Mouse (Mus musculus) thymus, adult 2 months (tissue): ENCODE measurements around the gene Rad23a. TPM values are rescaled to one million over a fixed set of nuclear protein-coding genes. Genes with fewer than 3 reads are reported as not detected.

Experiments used
- DNase-seq: peaks from one replicate; pipeline ENCODE4 v3.0.0; 2021
- H3K27ac ChIP-seq: fragments of 200-500 bp; 2 replicates; pipeline ENCODE4 v1.5.1; 2012; ENCODE audit warnings: low read length, control low read depth; ENCODE audit not compliant: control insufficient read depth, insufficient read depth
- H3K27me3 ChIP-seq: fragments of 200-500 bp; 2 replicates; pipeline ENCODE4 v1.6.1; 2012; ENCODE audit warnings: mild to moderate bottlenecking, low read length, moderate library complexity, mixed read lengths; ENCODE audit not compliant: control insufficient read depth, insufficient read depth
- H3K36me3 ChIP-seq: fragments of 200-500 bp; 2 replicates; pipeline ENCODE4 v1.6.1; 2012; ENCODE audit warnings: mild to moderate bottlenecking, low read length, moderate library complexity; ENCODE audit not compliant: control insufficient read depth, insufficient read depth
- H3K4me1 ChIP-seq: fragments of 200-500 bp; replicated peaks from 2 replicates; pipeline ENCODE4 v1.6.1; 2012; ENCODE audit warnings: low read length; ENCODE audit not compliant: control insufficient read depth, insufficient read depth
- H3K4me3 ChIP-seq: fragments of 200-500 bp; 2 replicates; pipeline ENCODE4 v1.5.1; 2012; ENCODE audit warnings: mild to moderate bottlenecking, low read length, control low read depth, moderate library complexity; ENCODE audit not compliant: control insufficient read depth, insufficient read depth
- CTCF ChIP-seq: fragments of 200-500 bp; IDR thresholded peaks from 2 replicates; pipeline ENCODE4 v1.5.1; 2012; ENCODE audit warnings: mild to moderate bottlenecking, control low read depth, low read length, moderate library complexity, borderline replicate concordance; ENCODE audit not compliant: control insufficient read depth, poor library complexity, insufficient read depth; ENCODE audit errors: extremely low read depth
- POLR2A ChIP-seq: fragments of 200-500 bp; IDR thresholded peaks from 2 replicates; pipeline ENCODE4 v1.6.1; 2012; ENCODE audit warnings: mild to moderate bottlenecking, low read length, control low read depth, moderate library complexity; ENCODE audit not compliant: control insufficient read depth, poor library complexity, insufficient read depth; ENCODE audit errors: extremely low read depth
- WGBS: fragments of 180-500 bp; shearing (Covaris S2); methylation state at CpG from one replicate; pipeline ENCODE4 v1.1.7; 2018; 5-methylcytosine and 5-hydroxymethylcytosine counted together
- polyA plus RNA-seq: library from polyadenylated mRNA; depleted of rRNA; stranded (reverse); fragments of >200 nt; gene quantifications from 2 replicates; pipeline ENCODE4 v1.2.3, GENCODE M21; 2012

The Rad23a gene
- polyA plus RNA-seq, 1 experiment, result 109 TPM

DNA sequence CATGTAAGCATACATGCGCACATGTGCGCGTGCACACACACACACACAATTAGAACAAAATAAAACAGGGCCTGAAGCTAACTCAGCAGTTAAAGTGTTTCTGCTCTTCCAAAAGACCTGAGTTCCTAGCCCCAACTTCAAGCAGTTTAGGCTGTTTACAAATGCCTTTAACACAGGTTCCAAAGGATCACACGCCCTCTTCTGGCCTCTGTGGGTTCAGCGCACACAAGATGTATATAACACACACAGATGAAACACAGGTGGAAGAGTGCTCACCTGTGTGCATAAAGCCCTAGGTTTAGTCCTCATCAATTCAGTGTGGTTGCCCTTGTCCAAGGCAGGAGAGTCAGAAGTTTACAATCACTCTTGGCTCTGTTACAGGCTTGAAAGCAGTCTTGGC is 34.4 kb downstream of the Rad23a start:
- H3K27me3 ChIP-seq, result no peaks in the 10 kb centered on the region
- no peak overlapping the region for H3K27ac ChIP-seq
- no peaks in the 10 kb centered on the region for H3K36me3 ChIP-seq
- TF ChIP-seq CTCF (no peak), POLR2A (no peak)
- 99% methylated on average over 5 of the region's 5 CpGs for WGBS
- DNase-seq, result no peak
- peaks cover 2% of the 10 kb centered on the region; the same call in 1 of the 2 replicates for H3K4me1 ChIP-seq
- no peak overlapping the region for H3K4me3 ChIP-seq

DNA sequence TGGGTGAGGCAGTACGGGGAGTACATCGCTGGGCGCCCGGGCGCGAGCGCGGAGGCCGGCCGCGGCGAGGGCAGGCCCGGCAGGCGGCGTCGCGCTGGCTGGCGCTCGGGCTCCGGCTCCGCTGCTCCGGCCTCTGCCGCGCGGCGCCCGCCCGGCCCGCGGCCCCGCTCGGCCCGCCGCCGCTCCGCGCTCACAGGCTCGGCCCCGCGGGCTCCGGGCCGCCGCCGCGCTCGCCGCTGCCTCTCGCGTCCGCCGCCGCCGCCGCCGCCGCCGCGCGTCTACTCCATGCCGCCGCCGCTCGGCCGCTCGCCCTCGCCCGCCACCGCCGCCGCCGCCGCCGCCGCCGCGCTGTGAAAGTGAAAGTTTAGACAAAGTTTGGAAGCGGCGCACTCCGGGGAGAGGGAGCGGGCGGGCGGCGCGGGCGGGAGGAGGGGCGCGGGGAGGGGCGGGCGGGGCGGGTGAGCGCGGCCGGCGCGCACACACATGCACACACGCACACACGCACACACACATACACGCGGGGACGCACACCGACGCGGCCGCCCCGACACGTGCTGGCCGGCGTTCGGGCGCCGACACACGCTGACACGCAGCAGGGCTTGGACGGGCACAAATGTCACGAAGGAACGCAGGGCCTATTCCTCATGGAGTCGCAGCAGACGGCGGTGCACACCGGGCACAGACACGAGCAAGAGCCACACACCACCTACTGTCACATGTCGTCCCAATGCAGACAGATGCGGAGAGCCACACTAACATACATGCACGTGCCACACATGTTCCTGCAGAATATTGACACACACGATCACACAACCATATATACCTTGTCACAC is 40.2 kb downstream of the Rad23a start, which contains the start of gene Nfix:
Gene Nfix, minus strand, starts transcription at position 346 of the 833 bp plus-strand sequence.
- peak; percentile 48 for DNase-seq
- Histone ChIP-seq H3K27ac (no peak within 1 kb of the TSS), H3K4me3 (peak within 1 kb of the TSS; percentile 52), H3K27me3 (no peaks in the 10 kb centered on the region; the same call in 1 of the 2 replicates), H3K36me3 (no peaks in the 10 kb centered on the region), H3K4me1 (peaks cover 8% of the 10 kb centered on the region; the same call in 1 of the 2 replicates)
- TF ChIP-seq POLR2A (no peak), CTCF (no peak)
- WGBS, result 25% methylated on average over 121 of the region's 125 CpGs

DNA sequence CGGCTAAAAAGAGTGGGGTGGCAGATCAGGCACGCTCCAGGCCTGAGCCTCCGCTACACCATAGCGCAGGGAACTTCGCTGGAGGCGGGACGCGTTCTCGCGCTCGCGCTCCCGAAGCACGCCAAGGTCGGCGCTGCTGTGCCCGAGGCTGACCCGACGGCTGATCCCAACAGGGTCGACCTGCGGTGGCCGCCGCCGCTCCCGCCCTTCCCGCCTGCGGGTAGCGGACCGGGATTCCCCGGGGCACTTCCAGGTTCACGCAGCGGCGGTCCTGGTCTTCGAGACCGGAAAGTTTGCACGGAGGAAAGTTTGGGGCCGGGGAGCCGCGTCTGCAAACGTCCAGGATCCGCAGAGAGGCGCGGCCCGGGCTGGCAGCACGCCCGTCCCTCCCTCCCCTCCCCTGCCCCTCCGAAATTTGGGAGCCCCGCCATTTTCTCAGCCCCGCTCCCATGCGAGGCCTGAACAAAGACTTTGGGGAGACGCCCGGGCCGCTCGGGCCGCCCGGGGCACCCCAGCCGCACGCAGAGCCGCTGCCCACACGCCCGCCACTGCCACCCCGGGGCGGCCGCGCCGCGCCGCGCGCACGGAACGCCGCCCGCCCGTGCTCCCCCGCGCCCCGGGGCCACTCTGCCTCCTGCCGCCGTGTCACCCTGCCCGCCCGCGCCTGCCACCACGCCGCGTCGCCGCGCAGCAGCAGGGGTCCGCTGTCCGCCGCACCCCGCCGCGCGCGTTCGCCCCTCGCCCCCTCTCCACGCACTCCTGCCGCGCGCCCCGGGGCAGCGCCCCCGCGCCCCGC is 41.1 kb downstream of the Rad23a start:
- TF ChIP-seq CTCF (no peak), POLR2A (no peak)
- 5% methylated on average over 108 of the region's 108 CpGs for WGBS
- Histone ChIP-seq H3K27me3 (no peaks in the 10 kb centered on the region; the same call in 1 of the 2 replicates), H3K27ac (no peak overlapping the region), H3K36me3 (no peaks in the 10 kb centered on the region), H3K4me1 (peaks cover 8% of the 10 kb centered on the region; the same call in 1 of the 2 replicates), H3K4me3 (peak overlapping the region; percentile 24)
- peak; percentile 22 for DNase-seq

DNA sequence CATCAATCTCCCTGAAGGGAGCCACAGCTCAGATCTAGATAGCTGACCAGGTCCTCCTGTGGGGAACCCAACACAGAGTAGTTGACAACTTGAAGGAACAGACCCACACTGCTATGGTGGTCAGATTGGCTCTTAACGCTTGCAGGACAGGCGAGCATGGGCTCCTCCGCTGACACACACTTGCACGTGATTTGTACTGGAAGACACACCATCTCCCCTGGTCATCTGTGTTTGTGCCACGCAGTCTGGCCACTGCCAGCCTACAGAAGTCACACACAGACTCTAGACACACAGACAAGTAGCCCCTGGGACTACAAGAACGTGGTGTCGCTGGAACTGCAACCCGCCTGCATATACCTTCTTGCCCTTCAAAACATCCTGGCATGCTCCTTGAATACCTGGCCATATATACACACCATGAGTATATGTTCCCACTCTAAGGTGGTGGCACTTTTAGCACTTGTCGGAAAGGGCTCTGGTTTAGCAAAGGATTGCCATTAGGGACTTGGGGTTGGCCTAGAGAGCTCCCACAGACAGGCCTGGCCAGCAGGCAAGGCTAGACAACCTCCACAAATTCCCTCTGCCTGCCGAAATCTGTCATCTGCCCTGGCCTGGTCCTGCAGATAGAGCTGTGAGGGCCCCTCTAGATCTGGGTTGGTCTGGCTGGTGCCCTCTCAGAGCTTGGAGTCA is 41.9 kb downstream of the Rad23a start:
- TF ChIP-seq CTCF, result no peak
- TF ChIP-seq POLR2A, result no peak
- Histone ChIP-seq H3K27ac (no peak overlapping the region), H3K27me3 (no peaks in the 10 kb centered on the region; the same call in 1 of the 2 replicates)

DNA sequence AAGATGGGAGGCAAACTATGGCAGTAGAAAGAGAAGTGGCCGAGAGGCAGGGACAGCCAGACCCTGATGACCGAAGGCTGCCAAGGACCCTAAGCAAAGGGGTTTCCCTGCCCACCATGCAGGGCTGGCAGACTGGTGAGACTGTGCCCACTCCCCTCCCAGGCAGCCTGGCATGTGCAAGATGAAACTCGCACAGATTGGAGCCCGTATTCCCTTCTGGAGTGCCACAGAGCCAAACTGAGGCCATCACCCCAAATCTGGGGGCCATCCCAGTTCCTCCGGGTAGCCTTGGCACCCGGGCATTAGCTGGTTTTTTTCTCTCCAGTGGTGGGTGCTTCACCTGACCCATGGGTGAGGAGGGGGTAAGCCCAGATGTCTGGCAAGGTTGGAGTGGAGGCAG is 42.5 kb downstream of the Rad23a start:
- TF ChIP-seq POLR2A, result no peak
- Histone ChIP-seq H3K4me1 (peaks cover 8% of the 10 kb centered on the region; the same call in 1 of the 2 replicates), H3K27me3 (no peaks in the 10 kb centered on the region; the same call in 1 of the 2 replicates), H3K36me3 (no peaks in the 10 kb centered on the region), H3K4me3 (no peak overlapping the region), H3K27ac (no peak overlapping the region)
- 96% methylated on average over 6 of the region's 6 CpGs for WGBS
- no peak for DNase-seq

More for the DNA sequence above, 41.9 kb downstream of the Rad23a start:
- WGBS, result 95% methylated on average over 10 of the region's 10 CpGs
- no peaks in the 10 kb centered on the region for H3K36me3 ChIP-seq
- H3K4me3 ChIP-seq, result peak overlapping the region; percentile 12
- peaks cover 8% of the 10 kb centered on the region; the same call in 1 of the 2 replicates for H3K4me1 ChIP-seq
- DNase-seq, result no peak

DNA sequence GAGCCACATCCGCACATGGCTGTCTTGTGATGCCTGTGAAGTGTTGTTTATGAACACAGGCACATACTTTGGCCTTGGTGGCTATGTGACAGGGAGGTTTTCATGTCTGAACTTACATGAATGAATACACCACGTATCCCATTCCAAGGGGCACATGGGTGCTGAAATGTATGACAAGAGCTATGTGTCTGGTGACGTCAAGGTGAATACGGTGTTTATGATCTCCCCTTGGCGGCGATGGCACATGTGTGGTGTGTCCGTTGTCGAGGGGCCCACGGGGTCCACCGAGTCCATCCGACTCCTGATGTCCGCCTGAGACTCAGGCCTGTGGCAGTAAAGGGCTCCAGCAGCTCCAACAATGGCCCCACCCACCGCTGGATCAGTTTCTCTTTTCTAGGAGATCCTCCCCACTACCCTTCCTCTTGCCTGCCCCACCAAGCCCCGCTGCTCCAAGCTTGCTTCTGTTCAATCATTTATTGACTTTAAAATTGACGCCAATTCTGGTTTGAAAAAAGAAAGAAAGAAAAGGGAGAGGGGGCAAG is 43.1 kb downstream of the Rad23a start:
- Histone ChIP-seq H3K27ac (no peak overlapping the region), H3K27me3 (no peaks in the 10 kb centered on the region; the same call in 1 of the 2 replicates), H3K4me3 (no peak overlapping the region), H3K4me1 (peaks cover 8% of the 10 kb centered on the region; the same call in 1 of the 2 replicates), H3K36me3 (no peaks in the 10 kb centered on the region)
- 96% methylated on average over 15 of the region's 15 CpGs for WGBS
- no peak for DNase-seq
- TF ChIP-seq POLR2A (no peak), CTCF (no peak)
